Mouse (Mus musculus) CD4-positive naive resting alpha-beta T cell, adult 76 days (primary cell): ENCODE data around the gene Gm11487. TPM values are rescaled to one million over a fixed set of nuclear protein-coding genes. Genes with fewer than 3 reads are reported as not detected.

Experiments
- total RNA-seq: library from RNA; stranded (reverse); gene quantifications from one replicate; pipeline ENCODE4 v1.2.4, GENCODE M21; 2023

The Gm11487 gene
- not detected for total RNA-seq

DNA sequence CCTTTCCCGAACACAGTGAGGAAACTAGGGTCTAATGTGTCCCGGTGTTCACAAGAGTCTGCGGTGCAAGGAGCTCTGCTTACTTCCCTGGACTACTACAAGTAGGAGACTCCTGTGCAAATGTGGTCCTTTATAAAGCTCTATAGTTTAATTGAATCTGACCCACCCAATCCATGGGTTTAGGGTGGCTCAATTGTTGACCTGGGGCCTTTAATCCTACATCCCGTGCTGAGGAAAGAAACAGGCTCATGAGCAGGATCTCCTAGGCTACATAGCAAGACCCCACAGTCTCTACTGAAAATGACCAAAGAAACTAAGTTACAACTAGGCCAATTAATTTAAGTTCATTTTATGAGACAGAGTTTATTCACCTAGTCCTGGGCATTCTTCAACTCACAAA lies at the start of gene Gm11487:
TSS of gene Gm11487 (minus strand) at position 101 of the 400 bp plus-strand sequence.

Other genes with a start within 250 kb of the Gm11487 start
- not detected for gene Gm11238, start 202.8 kb upstream of the Gm11487 start, total RNA-seq
- not detected for gene Gm11237, start 217.9 kb upstream of the Gm11487 start, total RNA-seq
- not detected for gene Gm11236, start 233.0 kb upstream of the Gm11487 start, total RNA-seq